Mouse (Mus musculus): ENCODE data around the gene Tnfrsf13c.

Gene Tnfrsf13c

DNA sequence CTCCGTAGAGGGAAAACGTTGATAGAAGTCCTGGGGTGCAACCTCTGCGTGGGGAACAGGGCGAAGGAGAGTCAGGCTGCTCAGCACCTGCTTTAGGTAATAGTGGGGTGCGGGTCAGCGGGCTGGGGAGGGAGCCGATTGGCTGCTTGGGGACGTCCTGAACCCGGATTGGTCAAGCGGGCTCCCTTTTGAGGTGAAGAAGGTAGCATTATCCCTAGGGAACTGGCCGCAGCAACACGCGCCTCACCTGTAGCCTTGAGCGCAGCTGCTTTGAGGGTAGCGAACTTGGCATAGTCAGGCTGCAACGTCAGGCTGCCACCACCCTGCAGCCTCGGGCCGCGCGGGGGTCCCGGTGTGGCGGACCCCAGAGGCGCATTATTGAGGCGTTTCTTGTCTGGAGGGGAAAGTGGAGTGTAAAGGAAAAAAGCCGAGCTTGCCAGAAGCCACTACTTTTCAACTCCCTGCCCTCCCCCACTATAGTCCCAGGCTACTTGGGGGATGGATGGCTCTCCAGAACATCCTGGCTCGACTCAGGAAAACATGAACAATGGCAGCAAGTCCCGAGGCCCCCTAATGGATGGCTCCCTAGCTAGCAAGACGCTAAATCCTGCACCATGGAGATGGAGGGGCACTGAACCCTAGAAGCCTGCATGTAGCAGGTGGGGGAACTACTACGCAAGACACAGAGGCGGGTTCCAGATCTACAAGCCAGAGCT lies 16.5 kb downstream of the Tnfrsf13c start:
- no peak for DNase-seq (ENCODE audit: low spot score)

DNA sequence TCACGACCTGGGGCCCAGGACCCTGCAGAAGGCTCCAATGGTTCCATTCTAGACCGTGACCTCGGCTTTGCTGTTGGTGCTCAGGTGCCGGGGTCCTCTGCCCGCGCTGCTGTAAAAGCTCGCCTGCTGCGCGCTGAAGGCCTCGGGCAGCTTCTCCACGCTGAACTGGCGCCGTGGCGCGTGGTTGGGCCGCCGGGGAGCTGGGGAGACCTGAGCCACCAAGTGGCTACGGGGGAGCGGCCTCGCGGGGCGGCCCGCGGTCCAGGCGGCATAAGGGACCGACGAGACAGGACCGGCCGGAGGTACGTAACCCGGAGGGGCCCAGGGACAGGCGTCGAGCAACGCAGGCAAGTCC lies 17.1 kb downstream of the Tnfrsf13c start:
- no peak for DNase-seq (ENCODE audit: low spot score)

GRCm38 (mm10) chr15:82206365-82207104 lies 17.6 kb downstream of the Tnfrsf13c start:
- no peak for DNase-seq (ENCODE audit: low spot score)

GRCm38 (mm10) chr15:82204680-82205371 lies 19.3 kb downstream of the Tnfrsf13c start:
- DNase-seq (ENCODE audit: low spot score): no peak

GRCm38 (mm10) chr15:82203611-82204351 lies 20.4 kb downstream of the Tnfrsf13c start:
- no peak for DNase-seq (ENCODE audit: low spot score)

DNA sequence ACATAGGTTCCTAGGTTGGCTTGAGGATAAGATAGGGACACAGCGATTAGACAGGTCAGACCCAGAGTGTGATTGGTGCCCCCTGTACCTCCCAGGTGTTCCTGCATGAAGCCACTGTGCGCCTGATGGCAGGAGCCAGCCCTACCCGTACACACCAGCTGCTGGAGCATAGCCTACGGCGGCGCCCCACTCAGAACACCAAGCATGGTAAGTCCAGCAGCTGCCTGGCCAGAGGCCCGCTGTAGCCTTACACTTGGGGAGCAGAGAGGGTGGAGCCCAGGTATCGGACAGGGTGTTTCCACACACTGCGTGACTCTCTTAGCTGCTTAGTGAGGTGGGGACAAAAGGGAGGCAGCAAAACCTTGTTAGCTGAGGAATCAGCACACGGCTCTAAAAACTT lies 21.1 kb downstream of the Tnfrsf13c start:
- DNase-seq (ENCODE audit: low spot score): no peak

DNA sequence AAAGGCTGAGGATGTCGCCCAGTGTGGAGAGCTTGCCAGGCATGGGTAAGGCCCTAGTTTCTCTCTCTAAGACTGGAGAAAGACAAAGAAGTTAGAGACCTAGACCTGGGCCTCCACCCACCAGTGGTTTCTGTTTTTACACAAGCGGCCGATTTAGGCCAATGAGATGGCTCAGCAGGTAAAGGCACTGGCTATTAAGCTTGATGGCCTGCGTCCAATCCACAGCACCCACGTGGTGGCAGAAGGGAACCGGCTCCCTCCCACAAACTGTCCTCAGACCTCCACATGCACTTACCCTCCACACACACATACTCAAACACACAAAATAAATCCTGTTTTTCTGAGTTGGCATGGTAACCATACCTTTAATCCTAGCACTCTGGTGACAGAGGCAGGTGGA lies 22.1 kb downstream of the Tnfrsf13c start:
- DNase-seq (ENCODE audit: low spot score): no peak

DNA sequence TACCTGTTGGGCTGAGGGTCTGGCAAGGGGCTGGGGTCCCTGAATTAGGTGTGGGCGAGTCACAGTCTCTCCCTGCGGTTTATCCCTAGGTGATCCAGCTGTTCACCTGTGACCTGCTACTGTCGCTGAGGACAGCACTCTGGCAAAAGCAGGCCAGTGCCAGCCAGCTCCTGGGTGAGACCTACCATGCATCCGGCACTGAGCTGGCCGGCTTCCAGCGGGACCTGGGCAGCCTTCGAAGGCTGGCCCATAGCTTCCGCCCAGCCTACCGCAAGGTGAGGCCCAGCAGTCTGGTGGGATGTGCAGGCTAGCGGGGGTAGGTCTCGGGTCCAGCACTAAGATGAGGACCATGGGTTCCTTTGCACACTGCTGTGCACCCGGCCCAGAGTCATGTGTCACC lies 24.6 kb downstream of the Tnfrsf13c start:
- DNase-seq (ENCODE audit: low spot score): no peak

DNA sequence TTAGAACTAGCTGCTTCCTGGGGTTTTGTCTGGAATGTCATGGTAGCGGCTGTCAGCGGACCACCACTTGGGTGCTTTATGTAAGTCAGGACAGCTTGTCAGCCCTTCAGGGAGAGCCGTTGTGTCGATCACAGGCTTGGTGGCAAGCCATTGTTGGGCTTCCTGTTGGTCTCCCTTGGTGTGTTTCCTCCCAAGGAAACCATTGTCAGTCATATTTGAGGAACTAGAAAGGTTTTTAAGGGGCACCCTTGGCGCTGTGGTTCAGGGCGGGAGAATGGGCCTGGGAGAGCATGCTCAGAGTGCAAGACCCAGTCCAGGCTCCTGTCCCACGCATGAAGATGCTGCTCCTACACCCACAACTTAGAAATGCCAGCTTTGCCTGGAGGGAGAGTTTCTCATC lies 25.8 kb downstream of the Tnfrsf13c start:
- no peak for DNase-seq (ENCODE audit: low spot score)

DNA sequence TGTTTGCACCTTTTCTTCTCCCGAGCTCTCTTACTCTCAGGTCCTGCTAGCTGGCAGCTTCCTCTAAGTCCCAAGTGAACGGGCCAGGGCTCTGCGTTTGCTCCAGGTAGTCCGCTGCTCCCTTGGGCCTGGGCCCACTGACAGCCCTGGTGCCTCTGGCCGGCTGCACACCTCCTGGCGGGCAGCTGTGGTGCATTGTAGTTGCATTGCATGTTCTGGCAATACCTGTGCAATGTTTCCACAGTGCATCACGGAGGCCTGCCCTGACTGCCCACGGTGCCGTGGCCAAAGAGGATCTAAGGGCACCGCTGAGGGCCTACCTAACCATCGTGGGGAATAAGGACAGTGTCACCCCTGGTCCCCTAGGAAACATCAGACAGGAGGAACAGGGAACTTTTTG lies 26.2 kb downstream of the Tnfrsf13c start:
- no peak for DNase-seq (ENCODE audit: low spot score)

- DNase-seq (ENCODE audit: low spot score): no peak
Observed at GRCm38 (mm10) chr15:82197246-82197750, 26.9 kb downstream of the Tnfrsf13c start.

- DNase-seq (ENCODE audit: low spot score): no peak
Observed at GRCm38 (mm10) chr15:82196300-82196699, 27.9 kb downstream of the Tnfrsf13c start.

DNA sequence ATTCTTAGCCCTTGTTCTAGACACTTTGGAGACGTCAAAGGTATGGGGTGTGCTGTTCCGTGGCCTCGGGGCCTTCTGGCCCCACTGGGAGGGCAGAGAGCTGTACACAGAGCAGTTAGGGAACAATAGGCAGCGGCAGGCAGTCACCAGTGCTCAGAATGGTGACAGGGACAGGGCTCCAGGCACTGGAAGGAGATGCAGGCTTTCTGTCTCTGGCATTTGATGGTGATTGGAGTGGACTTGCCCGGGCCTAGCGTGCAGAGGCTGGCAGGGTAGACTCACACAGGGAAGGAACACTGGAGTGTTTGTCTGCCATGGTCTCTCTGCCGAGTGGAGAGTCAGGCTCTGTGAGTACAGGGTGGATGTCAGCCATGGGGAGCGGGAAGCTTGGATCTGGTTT lies 31.6 kb downstream of the Tnfrsf13c start:
- no peak for DNase-seq (ENCODE audit: low spot score)

- no peak for DNase-seq (ENCODE audit: low spot score)
Observed at GRCm38 (mm10) chr15:82188481-82189240, 35.5 kb downstream of the Tnfrsf13c start.

DNA sequence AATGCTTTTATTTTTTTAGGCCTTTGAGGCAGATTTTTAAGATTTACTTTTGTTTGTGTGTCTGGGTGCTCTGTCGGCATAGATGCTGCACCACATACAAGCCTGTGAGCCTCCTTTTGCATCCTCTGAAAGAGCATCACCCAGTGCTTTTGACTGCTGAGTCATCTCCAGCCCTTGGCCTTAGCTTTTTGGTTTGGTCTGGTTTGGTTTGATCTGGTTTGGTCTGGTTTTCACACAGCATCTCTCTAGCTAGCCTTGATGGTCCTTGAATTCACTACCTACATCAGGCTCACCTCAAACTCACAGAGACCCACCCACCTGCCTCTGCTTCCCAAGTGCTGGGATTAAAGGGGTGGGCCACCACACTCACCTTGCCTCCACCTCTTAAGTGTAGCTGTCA lies 36.2 kb downstream of the Tnfrsf13c start:
- no peak for DNase-seq (ENCODE audit: low spot score)

GRCm38 (mm10) chr15:82187401-82187800 lies 36.8 kb downstream of the Tnfrsf13c start:
- no peak for DNase-seq (ENCODE audit: low spot score)

- no peak for DNase-seq (ENCODE audit: low spot score)
Observed at GRCm38 (mm10) chr15:82186931-82187330, 37.2 kb downstream of the Tnfrsf13c start.

GRCm38 (mm10) chr15:82186131-82186530 lies 38.0 kb downstream of the Tnfrsf13c start:
- DNase-seq (ENCODE audit: low spot score): no peak

DNA sequence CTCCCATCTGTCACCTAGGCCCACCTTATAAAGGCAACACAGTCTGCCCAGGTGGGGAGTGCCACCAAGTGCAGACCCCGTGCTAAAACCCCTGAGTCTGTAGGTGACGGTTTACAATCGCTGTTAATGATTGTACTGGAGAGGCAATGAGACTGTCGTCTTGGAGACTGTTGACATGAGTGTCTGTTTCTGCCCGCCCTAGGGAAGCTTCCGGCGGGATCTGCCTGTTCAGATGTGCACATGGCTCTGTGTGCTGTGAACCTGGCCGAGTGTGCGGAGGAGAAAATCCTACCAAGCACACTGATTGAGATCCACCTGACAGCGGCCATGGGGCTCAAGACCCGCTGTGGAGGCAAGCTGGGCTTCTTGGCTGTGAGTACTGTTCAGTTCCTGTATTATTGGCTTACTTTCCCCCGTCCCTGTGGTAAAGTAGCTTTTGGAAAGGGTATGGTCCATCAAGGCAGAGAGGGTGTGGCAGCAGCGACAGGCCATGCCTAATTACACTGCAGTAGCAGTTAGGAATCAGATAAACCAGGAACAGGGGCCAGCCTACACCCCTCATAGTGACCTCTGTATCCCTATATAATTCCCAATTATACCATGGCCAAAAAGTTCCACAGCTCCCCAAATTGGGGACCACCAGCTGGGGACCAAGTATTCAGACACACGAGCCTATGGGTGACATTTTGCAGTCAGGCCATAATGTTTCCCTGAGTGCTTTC lies 38.9 kb downstream of the Tnfrsf13c start:
- no peak for DNase-seq (ENCODE audit: low spot score)

DNA sequence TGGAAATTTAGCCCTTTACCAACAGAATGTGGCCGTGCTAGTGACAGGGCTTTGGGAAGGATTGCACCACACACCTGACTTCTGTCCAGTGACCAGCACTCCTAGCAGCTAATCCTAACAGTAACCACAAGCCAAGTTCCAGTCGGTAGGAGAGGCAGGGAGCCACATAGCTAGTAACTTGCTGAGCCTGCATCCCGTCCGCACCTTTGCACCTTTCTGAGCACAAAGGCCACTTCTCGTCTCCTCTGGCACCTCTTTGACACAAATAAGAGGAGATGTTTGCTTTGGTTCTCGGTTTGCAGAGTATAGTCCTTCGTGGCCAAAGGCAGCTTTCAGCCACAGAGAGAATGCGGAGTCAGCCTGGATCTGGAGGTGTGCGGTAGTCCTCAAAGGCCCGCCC lies 39.5 kb downstream of the Tnfrsf13c start:
- no peak for DNase-seq (ENCODE audit: low spot score)

- no peak for DNase-seq (ENCODE audit: low spot score)
Observed at GRCm38 (mm10) chr15:82184183-82184582, 40.0 kb downstream of the Tnfrsf13c start.
